Mouse (Mus musculus) forebrain, embryonic 12.5 days (tissue): ENCODE measurements around the gene Cep83. TPM values are rescaled to one million over a fixed set of nuclear protein-coding genes. Genes with fewer than 3 reads are reported as not detected.
"Not testable (repeated sequence)": the region's sequence is repeated elsewhere in the genome, so short reads cannot be mapped to it uniquely, and the experiment has no call there.

Source experiments
- ATAC-seq: fragments of 200-750 bp; cut with Nextera tagmentation; 2 replicates; pipeline ENCODE4 v1.8.0; 2017; ENCODE audit warnings: moderate TSS enrichment; ENCODE audit not compliant: low FRiP score
- H3K27ac ChIP-seq: fragments of 300-500 bp; sonication (generic); 2 replicates; pipeline ENCODE4 v1.5.1; 2016; ENCODE audit warnings: mild to moderate bottlenecking
- H3K27me3 ChIP-seq: fragments of 300-500 bp; sonication (generic); 2 replicates; pipeline ENCODE4 v1.6.1; 2016; ENCODE audit warnings: mild to moderate bottlenecking
- H3K36me3 ChIP-seq: fragments of 300-500 bp; sonication (generic); replicated peaks from 2 replicates; pipeline ENCODE4 v1.6.1; 2016; ENCODE audit warnings: mild to moderate bottlenecking
- H3K4me1 ChIP-seq: fragments of 300-500 bp; sonication (generic); 2 replicates; pipeline ENCODE4 v1.6.1; 2016
- H3K4me2 ChIP-seq: fragments of 300-500 bp; sonication (generic); 2 replicates; pipeline ENCODE4 v1.6.1; 2016; ENCODE audit warnings: mild to moderate bottlenecking, moderate library complexity
- H3K4me3 ChIP-seq: fragments of 300-500 bp; sonication (generic); replicated peaks from 2 replicates; pipeline ENCODE4 v1.5.1; 2016; ENCODE audit warnings: mild to moderate bottlenecking
- H3K9ac ChIP-seq: fragments of 300-500 bp; sonication (generic); 2 replicates; pipeline ENCODE4 v1.6.1; 2016; ENCODE audit warnings: mild to moderate bottlenecking
- H3K9me3 ChIP-seq: fragments of 300-500 bp; sonication (generic); 2 replicates; pipeline ENCODE4 v1.6.1; 2016
- WGBS: fragments of 180-500 bp; shearing (Covaris S2); methylation state at CpG from one replicate; pipeline ENCODE4 v1.1.7; 2016; 5-methylcytosine and 5-hydroxymethylcytosine counted together
- polyA plus RNA-seq: library from polyadenylated mRNA; unstranded; fragments of >200 nt; fragmentation: Nextera tagmentation; extraction: Ambion mirVana; gene quantifications from 2 replicates; pipeline ENCODE4 v1.2.1, GENCODE M21; 2016

The Cep83 gene
- polyA plus RNA-seq, 1 experiment from 2014 or later, result 27.9 TPM

DNA sequence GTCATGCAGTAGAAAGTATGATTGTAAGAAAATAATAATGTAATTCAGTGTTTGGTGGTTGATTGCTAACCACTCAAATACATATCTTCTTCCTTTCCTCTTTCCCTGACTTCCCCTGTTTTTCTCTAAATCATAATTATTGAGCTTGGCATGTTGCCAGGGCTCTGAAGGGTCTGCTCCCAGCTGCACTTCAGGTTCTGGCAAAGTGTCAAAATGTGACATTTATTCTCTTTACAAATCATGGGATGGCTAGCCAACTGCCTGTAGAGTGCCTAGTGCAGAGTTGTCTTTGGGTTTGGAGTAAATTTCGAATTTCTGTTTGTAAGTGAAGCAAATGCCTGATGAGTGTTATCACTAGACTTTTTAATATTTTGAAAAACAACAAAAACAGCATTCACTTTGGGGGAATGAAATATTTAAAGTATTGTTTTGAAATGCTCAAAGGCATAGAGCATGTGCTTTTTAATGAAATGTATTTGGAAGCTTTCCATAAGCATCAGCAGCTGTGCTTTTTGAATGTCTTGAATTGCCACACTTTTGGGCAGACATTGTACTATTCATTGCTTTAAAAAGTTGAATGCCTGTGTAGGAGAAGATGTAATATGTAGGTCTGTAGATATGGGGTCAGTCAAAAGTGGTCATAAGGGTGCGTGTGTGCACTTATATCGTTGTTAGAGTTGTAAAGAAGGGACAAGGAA lies 21.3 kb downstream of the Cep83 start:
- Histone ChIP-seq H3K9me3 (no peaks in the 10 kb centered on the region), H3K4me3 (no peak overlapping the region), H3K27me3 (no peaks in the 10 kb centered on the region), H3K36me3 (no peaks in the 10 kb centered on the region), H3K9ac (no peak overlapping the region), H3K4me2 (no peak overlapping the region), H3K27ac (no peak overlapping the region), H3K4me1 (no peaks in the 10 kb centered on the region)
- ATAC-seq, result no peak
- 83% methylated on average over 3 of the region's 3 CpGs for WGBS

DNA sequence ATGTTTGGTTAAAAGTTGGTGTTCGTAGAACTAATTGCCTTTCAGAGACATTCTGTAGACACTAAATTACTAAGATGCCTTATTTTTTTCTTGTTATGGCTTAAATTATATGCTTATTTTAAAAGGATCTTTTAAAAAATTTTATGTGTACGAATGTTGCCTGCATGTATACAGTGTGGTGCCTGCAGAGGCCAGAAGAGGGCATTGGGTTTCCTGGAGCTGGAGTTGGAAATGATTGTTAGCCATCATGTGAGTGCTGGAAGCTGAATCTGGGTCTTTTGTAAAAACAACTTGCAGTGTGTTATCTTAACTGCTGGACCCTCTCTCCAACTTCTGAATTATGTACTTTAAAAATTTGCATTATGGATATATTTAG lies 21.9 kb downstream of the Cep83 start:
- no peak overlapping the region for H3K9ac ChIP-seq
- no peaks in the 10 kb centered on the region for H3K27me3 ChIP-seq
- no peaks in the 10 kb centered on the region for H3K36me3 ChIP-seq
- H3K4me1 ChIP-seq, result no peaks in the 10 kb centered on the region
- no peak for ATAC-seq
- WGBS, result 83% methylated on average over 2 of the region's 2 CpGs
- H3K9me3 ChIP-seq, result no peaks in the 10 kb centered on the region
- no peak overlapping the region for H3K4me2 ChIP-seq
- no peak overlapping the region for H3K4me3 ChIP-seq
- no peak overlapping the region for H3K27ac ChIP-seq

DNA sequence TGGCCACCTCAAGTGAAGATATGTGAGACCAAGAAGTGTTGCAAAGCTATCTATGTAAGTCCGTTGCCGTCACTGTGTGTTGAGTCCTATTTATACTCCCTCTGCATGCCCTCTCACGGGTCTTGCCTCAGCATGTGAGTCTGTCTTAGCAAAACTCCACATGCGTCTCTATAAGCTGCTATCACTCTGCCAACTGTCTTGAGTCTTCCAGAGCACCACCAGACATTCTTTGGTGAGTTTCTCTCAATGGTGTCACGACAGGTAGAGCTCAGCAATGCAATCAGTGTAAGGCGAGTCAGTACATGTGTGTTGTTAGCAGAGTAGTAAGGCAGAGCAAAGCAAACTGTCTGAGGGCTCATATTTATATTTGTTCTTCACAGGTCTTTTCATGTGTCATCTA lies 31.8 kb downstream of the Cep83 start:
- no peak overlapping the region for H3K9ac ChIP-seq
- H3K36me3 ChIP-seq, result 0 out of 2 replicates have a peak, but pooled peaks cover 8% of the 10 kb centered on the region
- WGBS, result 92% methylated on average over 6 of the region's 6 CpGs
- no peak for ATAC-seq
- H3K4me1 ChIP-seq, result no peaks in the 10 kb centered on the region
- H3K27ac ChIP-seq, result no peak overlapping the region
- H3K27me3 ChIP-seq, result no peaks in the 10 kb centered on the region
- H3K9me3 ChIP-seq, result no peaks in the 10 kb centered on the region
- no peak overlapping the region for H3K4me2 ChIP-seq
- no peak overlapping the region for H3K4me3 ChIP-seq

DNA sequence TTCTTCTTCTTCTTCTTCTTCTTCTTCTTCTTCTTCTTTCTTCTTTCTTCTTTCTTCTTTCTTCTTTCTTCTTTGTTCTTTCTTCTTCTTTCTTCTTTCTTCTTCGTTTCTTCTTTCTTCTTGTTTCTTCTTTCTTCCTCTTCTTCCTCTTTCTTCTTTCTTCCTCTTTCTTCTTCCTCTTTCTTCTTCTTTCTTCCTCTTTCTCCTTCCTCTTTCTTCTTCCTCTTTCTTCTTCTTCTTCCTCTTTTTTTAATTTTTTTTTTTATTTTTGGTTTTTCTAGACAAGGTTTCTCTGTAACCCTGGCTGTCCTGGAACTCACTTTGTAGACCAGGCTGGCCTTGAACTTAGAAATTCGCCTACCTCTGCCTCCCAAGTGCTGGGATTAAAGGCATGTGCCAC lies 39.6 kb downstream of the Cep83 start:
- not testable (repeated sequence) for ATAC-seq, H3K27ac ChIP-seq, H3K9me3 ChIP-seq, H3K4me2 ChIP-seq, H3K4me3 ChIP-seq, H3K9ac ChIP-seq, H3K27me3 ChIP-seq, H3K36me3 ChIP-seq, H3K4me1 ChIP-seq
- 86% methylated on average over 2 of the region's 2 CpGs for WGBS

DNA sequence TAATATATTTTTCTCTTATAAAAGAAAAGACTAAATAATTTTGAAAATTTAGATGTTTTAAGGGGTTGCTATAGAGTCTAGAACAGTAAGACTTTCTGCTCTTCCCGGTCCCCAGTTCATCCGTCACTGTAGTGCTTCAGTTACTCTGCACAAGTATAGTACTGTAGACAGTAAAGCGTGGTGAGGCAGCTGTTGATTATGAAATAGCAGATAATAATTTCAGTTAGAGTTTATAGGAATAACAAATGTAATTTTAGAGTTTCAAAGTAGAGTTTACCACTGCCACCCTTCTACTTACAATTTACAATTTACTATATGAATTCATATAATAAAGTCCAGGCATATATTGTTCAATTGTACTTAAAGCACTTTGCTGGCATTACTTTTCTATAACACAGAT lies 42.0 kb downstream of the Cep83 start:
- ATAC-seq, result no peak
- WGBS, result 96% methylated on average over 3 of the region's 3 CpGs
- Histone ChIP-seq H3K9me3 (no peaks in the 10 kb centered on the region), H3K9ac (no peak overlapping the region), H3K4me2 (no peak overlapping the region), H3K27ac (no peak overlapping the region), H3K27me3 (no peaks in the 10 kb centered on the region), H3K4me3 (no peak overlapping the region), H3K36me3 (peaks cover 8% of the 10 kb centered on the region; the same call in 1 of the 2 replicates), H3K4me1 (no peaks in the 10 kb centered on the region)

DNA sequence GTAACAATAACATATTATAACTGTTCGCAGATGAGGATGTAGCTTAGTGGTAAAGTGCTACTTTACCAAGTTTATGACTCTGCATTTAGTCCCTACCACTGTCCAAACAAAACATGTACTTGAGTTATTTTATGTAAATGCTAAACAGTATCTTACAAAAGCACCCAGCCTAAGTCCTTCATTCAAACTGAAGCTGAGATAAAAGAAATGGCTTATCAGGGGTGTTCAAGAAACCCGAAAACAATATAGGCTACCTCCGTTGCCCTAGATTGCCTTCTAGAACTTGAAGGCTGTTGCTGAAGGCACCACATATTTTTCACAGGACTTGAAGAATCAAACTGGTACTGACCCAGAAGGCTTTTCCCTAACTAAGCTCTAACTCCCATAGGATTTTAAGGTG lies 46.4 kb downstream of the Cep83 start:
- Histone ChIP-seq H3K9me3 (no peaks in the 10 kb centered on the region), H3K4me3 (no peak overlapping the region), H3K27me3 (no peaks in the 10 kb centered on the region), H3K4me1 (no peaks in the 10 kb centered on the region), H3K36me3 (peaks cover under 1% of the 10 kb centered on the region; the same call in 1 of the 2 replicates), H3K27ac (no peak overlapping the region), H3K4me2 (no peak overlapping the region), H3K9ac (no peak overlapping the region)
- 90% methylated on average over 3 of the region's 3 CpGs for WGBS
- ATAC-seq, result no peak

DNA sequence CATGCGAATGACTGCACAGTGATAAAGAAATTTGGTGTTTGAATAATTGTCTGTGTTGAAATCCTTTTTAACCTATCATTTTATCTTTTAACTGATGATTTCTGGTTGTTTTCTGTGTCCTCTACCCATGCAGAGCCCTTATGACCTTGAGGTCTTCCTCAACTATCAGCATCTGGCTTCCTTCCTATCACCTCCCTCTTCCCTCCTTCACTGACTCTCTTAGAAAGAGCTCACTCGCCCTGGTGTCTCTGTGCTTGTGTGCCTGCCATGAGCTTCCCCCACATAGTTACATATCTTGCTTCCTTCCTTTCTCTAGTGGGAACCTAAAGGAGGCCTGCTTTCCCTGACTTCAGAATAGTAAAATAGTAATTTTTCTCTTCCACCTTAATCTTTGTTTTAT lies 51.8 kb downstream of the Cep83 start:
- 83% methylated on average over 2 of the region's 2 CpGs for WGBS
- Histone ChIP-seq H3K4me2 (no peak overlapping the region), H3K9ac (no peak overlapping the region), H3K27ac (no peak overlapping the region), H3K4me1 (no peaks in the 10 kb centered on the region), H3K36me3 (no peaks in the 10 kb centered on the region; the same call in 1 of the 2 replicates), H3K9me3 (no peaks in the 10 kb centered on the region), H3K4me3 (no peak overlapping the region), H3K27me3 (no peaks in the 10 kb centered on the region)
- ATAC-seq, result no peak

DNA sequence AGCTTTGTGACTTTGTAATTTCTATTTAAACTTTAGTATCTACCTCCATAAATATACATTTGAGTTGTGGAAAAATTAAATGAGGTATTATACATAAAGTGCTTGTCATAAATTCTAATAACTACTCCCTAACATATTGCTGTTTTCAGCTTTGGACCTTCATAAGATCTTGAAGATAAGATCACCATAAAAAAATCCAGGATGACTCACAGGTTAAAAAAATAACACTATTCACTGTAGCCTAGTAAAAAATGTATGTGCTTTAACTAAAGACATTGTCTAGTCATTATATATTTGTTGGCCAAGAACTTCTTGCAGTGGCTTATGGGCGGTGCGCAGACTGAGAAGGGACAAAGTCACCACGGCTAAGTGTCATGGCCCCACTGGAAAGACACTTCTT lies 53.0 kb downstream of the Cep83 start:
- H3K4me2 ChIP-seq, result no peak overlapping the region
- WGBS, result 96% methylated on average over 3 of the region's 3 CpGs
- H3K4me3 ChIP-seq, result no peak overlapping the region
- H3K9me3 ChIP-seq, result no peaks in the 10 kb centered on the region
- no peak overlapping the region for H3K27ac ChIP-seq
- H3K9ac ChIP-seq, result no peak overlapping the region
- H3K4me1 ChIP-seq, result no peaks in the 10 kb centered on the region
- no peaks in the 10 kb centered on the region; the same call in 1 of the 2 replicates for H3K36me3 ChIP-seq
- no peak for ATAC-seq
- H3K27me3 ChIP-seq, result no peaks in the 10 kb centered on the region

DNA sequence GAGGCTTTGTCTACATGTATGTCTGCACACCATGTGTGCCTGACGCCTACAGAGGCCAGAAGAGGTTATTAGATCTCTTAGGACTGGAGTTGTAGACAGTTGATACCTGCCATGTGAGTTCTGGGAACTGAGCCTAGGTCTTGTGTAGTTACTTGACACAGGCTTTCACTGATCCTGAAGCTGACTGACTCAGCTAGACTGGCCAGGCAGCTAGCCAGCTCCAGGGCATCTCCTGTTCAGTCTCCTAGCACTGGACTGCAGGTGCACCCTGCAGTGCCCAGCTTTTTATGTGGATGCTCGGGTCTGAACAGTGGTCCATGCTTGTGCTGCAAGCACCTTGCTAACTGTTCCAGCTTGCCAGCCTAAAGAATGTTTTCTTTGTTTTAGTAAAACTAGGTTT lies 58.6 kb downstream of the Cep83 start:
- 81% methylated on average over 2 of the region's 2 CpGs for WGBS

DNA sequence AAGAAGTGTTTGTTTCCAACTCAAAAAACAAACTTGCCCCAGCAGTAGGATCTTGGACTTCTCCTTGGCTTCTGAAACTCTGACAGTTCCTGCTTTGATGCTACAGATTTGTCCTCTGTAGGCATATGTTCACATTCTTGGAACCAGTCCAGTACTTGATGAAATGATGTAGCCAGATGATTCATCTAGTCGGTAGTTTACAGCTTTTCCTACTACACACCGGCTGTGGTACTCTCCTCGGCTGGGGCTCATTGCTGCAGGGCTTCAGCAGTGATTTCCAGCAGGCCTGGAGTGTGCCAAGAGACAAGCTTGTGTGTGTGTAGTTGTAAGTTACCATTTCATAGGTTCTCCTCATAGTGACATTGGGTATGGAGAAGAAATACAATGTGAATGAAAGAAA lies 83.0 kb downstream of the Cep83 start:
- no peaks in the 10 kb centered on the region for H3K9me3 ChIP-seq
- 89% methylated on average over 3 of the region's 3 CpGs for WGBS
- H3K4me2 ChIP-seq, result no peak overlapping the region

More for the DNA sequence above, 58.6 kb downstream of the Cep83 start:
- H3K4me2 ChIP-seq, result no peak overlapping the region
- no peak overlapping the region for H3K9ac ChIP-seq
- no peaks in the 10 kb centered on the region for H3K9me3 ChIP-seq
- no peaks in the 10 kb centered on the region for H3K27me3 ChIP-seq
- peaks cover 6% of the 10 kb centered on the region for H3K36me3 ChIP-seq
- H3K27ac ChIP-seq, result no peak overlapping the region
- ATAC-seq, result no peak
- H3K4me3 ChIP-seq, result no peak overlapping the region
- H3K4me1 ChIP-seq, result no peaks in the 10 kb centered on the region

DNA sequence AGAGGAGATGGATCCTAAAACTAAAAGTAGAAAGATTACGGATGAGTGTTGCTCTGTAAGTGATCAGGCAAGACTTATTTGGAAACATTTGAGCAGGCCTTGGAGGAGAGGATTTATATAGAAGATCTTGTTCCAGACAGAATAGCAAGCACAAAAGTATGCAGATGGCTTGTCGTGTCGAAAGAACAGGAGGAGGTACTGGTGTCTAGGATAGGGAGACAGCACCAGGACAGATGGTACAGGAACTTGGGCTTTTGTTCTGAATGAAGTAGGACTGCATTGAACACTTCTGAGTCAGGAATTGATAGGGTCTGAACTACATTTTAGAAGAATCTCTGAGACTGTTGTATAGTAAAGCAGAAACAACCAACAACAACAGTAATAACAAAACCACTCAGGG lies 89.1 kb downstream of the Cep83 start:
- Histone ChIP-seq H3K36me3 (no peaks in the 10 kb centered on the region; the same call in 1 of the 2 replicates), H3K9me3 (no peaks in the 10 kb centered on the region), H3K9ac (no peak overlapping the region), H3K4me1 (no peaks in the 10 kb centered on the region), H3K27ac (no peak overlapping the region), H3K4me2 (no peak overlapping the region), H3K4me3 (no peak overlapping the region), H3K27me3 (no peaks in the 10 kb centered on the region)
- no peak for ATAC-seq
- WGBS, result 93% methylated on average over 3 of the region's 3 CpGs

More for the DNA sequence above, 83.0 kb downstream of the Cep83 start:
- no peaks in the 10 kb centered on the region for H3K27me3 ChIP-seq
- H3K36me3 ChIP-seq, result peaks cover 5% of the 10 kb centered on the region
- H3K4me1 ChIP-seq, result no peaks in the 10 kb centered on the region
- no peak overlapping the region for H3K4me3 ChIP-seq
- no peak for ATAC-seq
- no peak overlapping the region for H3K27ac ChIP-seq
- no peak overlapping the region for H3K9ac ChIP-seq

DNA sequence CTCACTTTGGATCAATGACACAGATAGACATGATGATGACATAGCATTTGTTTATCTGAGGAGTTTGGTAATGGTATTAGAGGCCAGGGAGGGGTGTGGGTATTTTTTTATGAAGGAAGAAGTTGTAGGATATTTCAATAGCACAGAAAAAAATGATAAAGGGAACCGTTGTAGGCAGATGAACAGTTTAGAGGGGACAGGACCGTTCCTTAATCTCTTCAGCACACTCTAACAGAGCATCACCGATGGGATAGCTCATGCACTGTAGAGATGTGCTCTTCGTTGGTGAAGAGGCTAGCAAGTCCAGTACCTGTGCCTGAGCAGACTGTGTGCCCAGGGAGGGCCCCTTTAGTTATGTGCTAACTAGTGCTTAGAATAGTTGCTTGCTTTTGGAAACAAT lies 90.9 kb downstream of the Cep83 start:
- Histone ChIP-seq H3K4me1 (no peaks in the 10 kb centered on the region), H3K9me3 (no peaks in the 10 kb centered on the region), H3K27me3 (no peaks in the 10 kb centered on the region), H3K27ac (no peak overlapping the region), H3K4me2 (no peak overlapping the region), H3K9ac (no peak overlapping the region), H3K4me3 (no peak overlapping the region), H3K36me3 (no peaks in the 10 kb centered on the region; the same call in 1 of the 2 replicates)
- WGBS, result 95% methylated on average over 4 of the region's 4 CpGs
- no peak for ATAC-seq

DNA sequence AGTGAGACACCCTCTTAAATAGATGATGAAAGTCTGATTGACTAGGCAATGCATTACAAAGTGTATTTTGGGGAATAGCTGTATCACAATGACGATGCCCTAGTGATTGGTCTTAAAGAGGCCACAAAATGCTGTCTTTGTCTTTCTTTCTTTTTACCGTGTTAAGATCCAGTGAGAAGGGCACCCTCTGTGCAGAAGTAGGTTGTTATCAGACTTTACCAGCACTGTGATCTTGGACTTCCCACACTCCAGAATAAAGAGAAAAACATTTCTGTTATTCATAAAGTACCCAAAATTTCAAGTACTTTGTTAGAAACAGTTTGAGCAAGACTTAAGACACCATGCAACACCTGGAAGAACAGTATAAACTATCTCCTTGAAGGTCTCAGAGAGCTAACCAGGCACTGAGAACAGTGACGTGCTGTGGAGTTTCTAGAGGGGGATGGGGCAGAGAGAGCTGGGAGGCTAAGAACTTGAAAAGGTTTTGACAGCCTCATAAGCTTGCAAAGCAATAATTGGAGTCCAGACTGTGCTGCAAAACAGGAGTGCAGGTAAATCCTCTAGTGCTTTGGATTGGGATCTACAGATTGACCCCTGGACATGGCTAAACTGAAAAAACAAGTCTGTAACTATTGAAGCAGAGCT lies 92.3 kb downstream of the Cep83 start:
- ATAC-seq, result no peak
- H3K4me1 ChIP-seq, result no peaks in the 10 kb centered on the region
- WGBS, result 78% methylated on average over 3 of the region's 3 CpGs
- no peaks in the 10 kb centered on the region; the same call in 1 of the 2 replicates for H3K36me3 ChIP-seq
- no peaks in the 10 kb centered on the region for H3K9me3 ChIP-seq
- no peak overlapping the region for H3K4me2 ChIP-seq
- H3K27ac ChIP-seq, result no peak overlapping the region
- no peaks in the 10 kb centered on the region for H3K27me3 ChIP-seq
- H3K9ac ChIP-seq, result no peak overlapping the region
- H3K4me3 ChIP-seq, result no peak overlapping the region
